Mouse (Mus musculus) hematopoietic multipotent progenitor cell, adult 10-12 weeks (in vitro differentiated cells): ENCODE measurements around the gene Fam53b. TPM values are rescaled to one million over a fixed set of nuclear protein-coding genes. Genes with fewer than 3 reads are reported as not detected.

Experiments used
- polyA plus RNA-seq: library from polyadenylated mRNA; stranded (reverse); fragments of >175 nt; gene quantifications from 2 replicates; pipeline ENCODE4 v1.2.3, GENCODE M21; 2012; ENCODE audit warnings: low replicate concordance

Gene Fam53b
- 102 and 154 TPM in 2 replicates for polyA plus RNA-seq

DNA sequence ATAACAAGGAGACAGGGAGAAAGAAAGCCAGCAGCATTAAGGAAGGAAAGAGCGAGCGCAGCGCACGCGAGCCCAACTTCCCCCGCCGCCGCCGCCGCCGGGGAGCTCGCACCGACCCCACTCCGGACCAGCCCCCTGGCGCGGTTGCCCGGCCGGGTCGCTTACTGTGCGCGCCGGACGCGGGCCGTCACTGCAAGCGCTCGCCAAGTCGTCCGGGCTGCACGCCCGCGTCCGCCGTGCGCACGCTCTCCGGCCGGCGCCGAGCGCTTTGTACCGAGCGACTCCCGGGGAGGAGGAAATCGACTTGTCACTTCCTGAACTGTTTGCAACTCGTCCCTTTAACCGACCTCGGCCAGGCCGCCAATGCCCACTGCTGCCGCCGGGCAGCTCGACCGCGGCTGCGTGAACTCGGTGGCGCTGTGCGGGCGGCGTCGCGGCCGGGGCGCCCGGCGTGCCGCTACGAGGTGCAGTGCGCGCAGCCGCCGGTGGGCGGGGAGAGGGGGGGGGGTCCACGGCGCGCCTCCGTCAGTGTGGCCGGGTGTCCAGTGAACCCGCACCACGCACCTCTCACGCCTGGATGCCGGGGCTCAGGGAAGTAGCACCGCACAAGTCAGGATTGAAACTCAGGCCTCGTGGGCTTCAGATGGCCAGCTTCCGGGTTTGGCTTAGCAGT, at the start of gene Fam53b:
TSS of gene Fam53b (minus strand) at position 471 of the 673 bp plus-strand sequence.

GRCm38 (mm10) chr7:132859042-132859958, 45.6 kb upstream of the Fam53b start, which contains the start of gene Abraxas2:
TSS of gene Abraxas2 (plus strand) at chr7:132859225.

GRCm38 (mm10) chr7:132852173-132852844, 38.6 kb upstream of the Fam53b start, which contains the start of gene Eef1akmt2:
TSS of gene Eef1akmt2 (minus strand) at chr7:132852673.

Other genes starting within 250 kb of the Fam53b start
- 1.8 and 3.0 TPM in 2 replicates for gene Oat, start 237.5 kb downstream of the Fam53b start, polyA plus RNA-seq
- 0.24 and 0.33 TPM in 2 replicates for gene Nkx1-2, start 214.2 kb downstream of the Fam53b start, polyA plus RNA-seq
- gene Lhpp, start 203.2 kb downstream of the Fam53b start, polyA plus RNA-seq, result 1.0 and 3.8 TPM in 2 replicates
- gene Eef1akmt2, start 38.8 kb upstream of the Fam53b start, polyA plus RNA-seq, result 5.7 and 21.8 TPM in 2 replicates
- 6.3 and 8.8 TPM in 2 replicates for gene Abraxas2, start 45.3 kb upstream of the Fam53b start, polyA plus RNA-seq
- gene Zranb1, start 117.3 kb upstream of the Fam53b start, polyA plus RNA-seq, result 3.6 TPM in 2 replicates